Mouse (Mus musculus): ENCODE measurements around the gene Actl11. TPM values are rescaled to one million over a fixed set of nuclear protein-coding genes. Genes with fewer than 3 reads are reported as not detected.

Actl11 gene
- polyA plus RNA-seq, 1 experiment from 2014 or later, result not detected

DNA sequence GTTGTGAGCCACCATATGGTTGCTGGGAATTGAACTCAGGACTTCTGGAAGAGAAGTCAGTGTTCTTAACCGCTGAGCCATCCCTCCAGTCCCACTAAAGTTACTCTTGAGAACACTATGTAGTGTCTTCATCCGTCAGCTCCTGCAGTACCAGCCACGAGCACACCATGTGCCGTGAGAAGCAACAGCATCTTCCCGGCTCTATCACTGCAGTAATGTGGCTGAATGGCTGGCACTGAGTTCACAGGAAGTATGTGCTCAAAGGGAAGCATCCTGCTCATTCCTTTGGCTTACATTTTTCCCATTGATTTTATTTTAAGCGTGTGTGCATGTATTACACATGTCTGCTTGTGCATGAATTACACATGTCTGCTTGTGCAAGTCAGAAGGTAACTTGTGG is 39.2 kb downstream of the Actl11 start:
- no peak overlapping the region for H3K9ac ChIP-seq (ENCODE audit: low read length)
- H3K4me2 ChIP-seq (replicated peaks; ENCODE audit: low read depth), result no peak overlapping the region
- DNase-seq (ENCODE audit: low spot score) (no peak), ATAC-seq (ENCODE audit: low FRiP score, low TSS enrichment) (no peak)
- 79% methylated on average over 6 of the region's 6 CpGs for WGBS
- no peak overlapping the region for H3K4me3 ChIP-seq (ENCODE audit: low read depth, low read length)
- H3K27ac ChIP-seq (replicated peaks), result no peak overlapping the region
- H3K36me3 ChIP-seq (ENCODE audit: control insufficient read depth, insufficient read depth, low read length), result 0 out of 2 replicates have a peak, but pooled peaks cover 2% of the 10 kb centered on the region
- H3K9me3 ChIP-seq (ENCODE audit: control insufficient read depth, low read length), result no peaks in the 10 kb centered on the region
- TF ChIP-seq EP300 (optimal IDR thresholded peaks at IDR 0.05), result no peak
- TF ChIP-seq CTCF (IDR thresholded peaks at IDR 0.05; ENCODE audit: low read depth), result no peak
- no peaks in the 10 kb centered on the region for H3K27me3 ChIP-seq (ENCODE audit: control insufficient read depth, insufficient read depth, low read length)
- no peaks in the 10 kb centered on the region; the same call in 1 of the 2 replicates for H3K4me1 ChIP-seq (replicated peaks; ENCODE audit: control insufficient read depth, insufficient read depth)

- Histone ChIP-seq H3K4me3 (ENCODE audit: low read depth, low read length) (no peak overlapping the region), H3K36me3 (ENCODE audit: control insufficient read depth, insufficient read depth, low read length) (0 out of 2 replicates have a peak, but pooled peaks cover 2% of the 10 kb centered on the region), H3K4me2 (replicated peaks; ENCODE audit: low read depth) (no peak overlapping the region), H3K27me3 (ENCODE audit: control insufficient read depth, insufficient read depth, low read length) (no peaks in the 10 kb centered on the region), H3K9ac (ENCODE audit: low read length) (no peak overlapping the region), H3K27ac (replicated peaks) (no peak overlapping the region), H3K9me3 (ENCODE audit: control insufficient read depth, low read length) (no peaks in the 10 kb centered on the region), H3K4me1 (replicated peaks; ENCODE audit: control insufficient read depth, insufficient read depth) (no peaks in the 10 kb centered on the region; the same call in 1 of the 2 replicates)
- TF ChIP-seq EP300 (optimal IDR thresholded peaks at IDR 0.05) (no peak), CTCF (IDR thresholded peaks at IDR 0.05; ENCODE audit: low read depth) (no peak)
- ATAC-seq (ENCODE audit: low FRiP score, low TSS enrichment), result no peak
- WGBS, result 89% methylated on average over 7 of the region's 7 CpGs
- no peak for DNase-seq (ENCODE audit: low spot score)
Measured at GRCm38 (mm10) chr9:107968531-107968930, 40.3 kb downstream of the Actl11 start.

DNA sequence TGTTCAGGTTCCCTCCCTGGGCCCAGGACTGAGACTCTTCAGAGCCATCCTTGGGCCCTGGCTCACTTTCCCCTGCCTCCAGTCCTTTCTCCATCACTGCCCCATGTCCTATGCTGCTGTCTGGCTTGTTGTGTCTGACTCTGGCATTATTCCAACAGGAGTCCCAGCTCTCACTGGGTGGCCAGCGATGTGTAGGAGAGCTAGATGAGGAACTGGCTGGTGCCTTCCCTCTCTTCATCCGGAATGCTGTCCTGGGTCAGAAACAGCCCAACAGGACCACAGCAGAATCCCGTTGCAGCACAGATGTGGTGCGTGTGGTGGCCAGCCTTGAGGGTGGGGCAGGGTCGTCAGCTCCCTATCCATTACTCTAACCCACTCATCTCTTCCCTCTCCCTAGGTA is 42.0 kb downstream of the Actl11 start:
- no peak for TF ChIP-seq CTCF (IDR thresholded peaks at IDR 0.05; ENCODE audit: low read depth)
- TF ChIP-seq EP300 (optimal IDR thresholded peaks at IDR 0.05), result no peak
- WGBS, result 85% methylated on average over 5 of the region's 5 CpGs
- ATAC-seq (ENCODE audit: low FRiP score, low TSS enrichment), result no peak
- Histone ChIP-seq H3K9me3 (ENCODE audit: control insufficient read depth, low read length) (no peaks in the 10 kb centered on the region), H3K36me3 (ENCODE audit: control insufficient read depth, insufficient read depth, low read length) (0 out of 2 replicates have a peak, but pooled peaks cover 2% of the 10 kb centered on the region), H3K27me3 (ENCODE audit: control insufficient read depth, insufficient read depth, low read length) (no peaks in the 10 kb centered on the region), H3K27ac (replicated peaks) (no peak overlapping the region), H3K9ac (ENCODE audit: low read length) (no peak overlapping the region), H3K4me3 (ENCODE audit: low read depth, low read length) (no peak overlapping the region), H3K4me1 (replicated peaks; ENCODE audit: control insufficient read depth, insufficient read depth) (no peaks in the 10 kb centered on the region; the same call in 1 of the 2 replicates), H3K4me2 (replicated peaks; ENCODE audit: low read depth) (no peak overlapping the region)
- DNase-seq (ENCODE audit: low spot score), result no peak

DNA sequence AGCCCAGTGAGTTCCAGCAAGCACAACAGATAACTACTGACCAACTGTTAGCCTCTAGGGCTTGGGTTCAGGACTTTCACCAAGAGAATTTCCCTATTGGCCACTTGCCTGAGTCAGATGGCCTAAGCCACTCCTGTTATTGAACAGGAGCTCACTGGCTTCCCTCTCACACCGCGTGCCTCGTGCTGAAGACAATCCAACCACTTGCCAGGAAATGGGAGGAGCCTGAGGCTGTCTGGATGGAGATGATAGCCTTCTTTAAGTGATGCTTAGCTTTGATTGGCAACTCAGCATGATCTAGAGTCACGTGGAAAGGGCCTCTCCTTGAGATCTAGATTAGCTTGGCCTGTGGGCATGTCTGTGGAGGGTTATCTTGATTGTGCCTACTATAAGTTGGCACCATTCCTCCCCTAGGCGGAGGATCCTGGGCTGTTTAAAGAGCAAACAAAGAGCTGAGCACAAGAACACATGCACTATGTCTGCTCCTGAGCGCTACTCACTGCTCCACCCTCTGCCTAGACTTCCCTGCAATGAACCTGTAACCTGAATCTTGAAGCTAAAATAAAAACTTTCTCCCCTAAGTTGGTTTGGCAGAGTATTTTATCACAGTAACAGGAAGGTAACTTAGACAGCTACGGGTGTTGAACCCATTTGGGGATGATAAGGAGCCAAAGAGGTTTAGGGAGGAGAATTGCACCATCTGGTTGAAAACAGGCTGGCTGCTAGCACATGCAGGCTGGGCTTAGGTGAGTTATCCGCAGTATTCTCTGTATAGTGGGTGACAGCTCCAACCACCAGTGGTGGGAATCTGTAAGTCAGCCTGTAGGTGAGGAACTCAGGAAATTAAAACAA is 43.6 kb downstream of the Actl11 start:
- TF ChIP-seq CTCF (IDR thresholded peaks at IDR 0.05; ENCODE audit: low read depth) (no peak), EP300 (optimal IDR thresholded peaks at IDR 0.05) (no peak)
- no peak overlapping the region for H3K27ac ChIP-seq (replicated peaks)
- 0 out of 2 replicates have a peak, but pooled peaks cover 2% of the 10 kb centered on the region for H3K36me3 ChIP-seq (ENCODE audit: control insufficient read depth, insufficient read depth, low read length)
- peak; percentile 66 for DNase-seq (ENCODE audit: low spot score)
- H3K27me3 ChIP-seq (ENCODE audit: control insufficient read depth, insufficient read depth, low read length), result no peaks in the 10 kb centered on the region
- ATAC-seq (ENCODE audit: low FRiP score, low TSS enrichment), result peak; percentile 72
- 52% methylated on average over 8 of the region's 8 CpGs for WGBS
- H3K9me3 ChIP-seq (ENCODE audit: control insufficient read depth, low read length), result no peaks in the 10 kb centered on the region
- H3K9ac ChIP-seq (ENCODE audit: low read length), result no peak overlapping the region
- no peak overlapping the region for H3K4me3 ChIP-seq (ENCODE audit: low read depth, low read length)
- no peak overlapping the region for H3K4me2 ChIP-seq (replicated peaks; ENCODE audit: low read depth)
- no peaks in the 10 kb centered on the region; the same call in 1 of the 2 replicates for H3K4me1 ChIP-seq (replicated peaks; ENCODE audit: control insufficient read depth, insufficient read depth)

GRCm38 (mm10) chr9:107974491-107975171 is 46.4 kb downstream of the Actl11 start:
- Histone ChIP-seq H3K4me2 (replicated peaks; ENCODE audit: low read depth) (no peak overlapping the region), H3K4me1 (replicated peaks; ENCODE audit: control insufficient read depth, insufficient read depth) (no peaks in the 10 kb centered on the region; the same call in 1 of the 2 replicates), H3K36me3 (ENCODE audit: control insufficient read depth, insufficient read depth, low read length) (peaks cover 4% of the 10 kb centered on the region; the same call in 1 of the 2 replicates), H3K27me3 (ENCODE audit: control insufficient read depth, insufficient read depth, low read length) (no peaks in the 10 kb centered on the region), H3K27ac (replicated peaks) (peak overlapping the region; percentile 49; the same call in 1 of the 2 replicates), H3K9ac (ENCODE audit: low read length) (no peak overlapping the region), H3K4me3 (ENCODE audit: low read depth, low read length) (no peak overlapping the region), H3K9me3 (ENCODE audit: control insufficient read depth, low read length) (no peaks in the 10 kb centered on the region)
- DNase-seq (ENCODE audit: low spot score) (no peak), ATAC-seq (ENCODE audit: low FRiP score, low TSS enrichment) (no peak)
- no peak for TF ChIP-seq CTCF (IDR thresholded peaks at IDR 0.05; ENCODE audit: low read depth)
- TF ChIP-seq EP300 (optimal IDR thresholded peaks at IDR 0.05), result no peak
- WGBS, result 75% methylated on average over 10 of the region's 10 CpGs
